Mouse (Mus musculus) adipose tissue, adult 10 weeks (tissue): Measurements from ENCODE around the gene Mptx2. TPM values are rescaled to one million over a fixed set of nuclear protein-coding genes. Genes with fewer than 3 reads are reported as not detected.

ENCODE experiments used
- polyA plus RNA-seq: library from polyadenylated mRNA; stranded (reverse); fragments of 350-450 nt; fragmentation: Illumina TruSeq; extraction: RNeasy Lipid Tissue Mini Kit (QIAGEN cat#74804); gene quantifications from one replicate; pipeline ENCODE4 v1.2.3, GENCODE M21; 2014; ENCODE audit warnings: low read depth, low replicate concordance

The Mptx2 gene
- polyA plus RNA-seq = not detected

GRCm38 (mm10) chr1:173277677-173278076, at the start of gene Mptx2:
Gene Mptx2 (minus strand): TSS chr1:173277777.

GRCm38 (mm10) chr1:173265701-173266100, 11.9 kb downstream of the Mptx2 start, which contains the start of gene Olfr418:
Gene Olfr418 (plus strand): TSS chr1:173266001.

GRCm38 (mm10) chr1:173227081-173227480, 50.5 kb downstream of the Mptx2 start, which contains the start of gene Fcer1a:
Gene Fcer1a (minus strand): TSS chr1:173227214.

Other genes with a start within 250 kb of the Mptx2 start
- gene Olfr1408, start 140.4 kb downstream of the Mptx2 start, polyA plus RNA-seq = not detected
- gene Olfr1406, start 87.1 kb downstream of the Mptx2 start, polyA plus RNA-seq = not detected
- not detected for gene Olfr218, start 80.0 kb downstream of the Mptx2 start, polyA plus RNA-seq
- gene Olfr1404, start 65.4 kb downstream of the Mptx2 start, polyA plus RNA-seq = not detected
- 0.55 TPM for gene Fcer1a, start 50.6 kb downstream of the Mptx2 start, polyA plus RNA-seq
- not detected for gene Olfr418, start 11.8 kb downstream of the Mptx2 start, polyA plus RNA-seq
- gene Ackr1, start 56.0 kb upstream of the Mptx2 start, polyA plus RNA-seq = 5.3 TPM
- gene Aim2, start 73.1 kb upstream of the Mptx2 start, polyA plus RNA-seq = 4.7 TPM
- 6.9 TPM for gene Cadm3, start 89.9 kb upstream of the Mptx2 start, polyA plus RNA-seq
- 0.73 TPM for gene Ifi206, start 213.3 kb upstream of the Mptx2 start, polyA plus RNA-seq